Mouse (Mus musculus) gastrocnemius, postnatal 10 days (tissue): Measurements from ENCODE around the gene Prkaca. TPM values are rescaled to one million over a fixed set of nuclear protein-coding genes. Genes with fewer than 3 reads are reported as not detected.

ENCODE experiments used
- DNase-seq: peaks from one replicate; pipeline ENCODE4 v3.0.0; 2021; ENCODE audit warnings: mixed read lengths
- long read RNA-seq, 2 experiments: library from polyadenylated mRNA; stranded (forward); transcript quantifications; one replicate each; pipeline ENCODE4 v2.0.0; 2021
- total RNA-seq, 2 experiments: library from RNA; stranded (reverse); gene quantifications; 2 replicates each; pipeline ENCODE4 v1.2.3; 2021

Prkaca gene
- 100 to 1,000 TPM; 490 to 518 TPM for total RNA-seq
- long read RNA-seq, experiment 1, transcript Prkaca-201 (10 exons, 2,276 nt) = major isoform, 1,362 of 1,432 reads
- long read RNA-seq, experiment 1, partial matches to known transcripts = 35 of 1,432 reads
- long read RNA-seq, experiment 1, other reads (novel, unspliced or antisense) = 35 of 1,432 reads
- long read RNA-seq, experiment 2, transcript Prkaca-201 (10 exons, 2,276 nt) = major isoform, 1,448 of 1,520 reads
- long read RNA-seq, experiment 2, partial matches to known transcripts = 41 of 1,520 reads
- long read RNA-seq, experiment 2, other reads (novel, unspliced or antisense) = 31 of 1,520 reads

DNA sequence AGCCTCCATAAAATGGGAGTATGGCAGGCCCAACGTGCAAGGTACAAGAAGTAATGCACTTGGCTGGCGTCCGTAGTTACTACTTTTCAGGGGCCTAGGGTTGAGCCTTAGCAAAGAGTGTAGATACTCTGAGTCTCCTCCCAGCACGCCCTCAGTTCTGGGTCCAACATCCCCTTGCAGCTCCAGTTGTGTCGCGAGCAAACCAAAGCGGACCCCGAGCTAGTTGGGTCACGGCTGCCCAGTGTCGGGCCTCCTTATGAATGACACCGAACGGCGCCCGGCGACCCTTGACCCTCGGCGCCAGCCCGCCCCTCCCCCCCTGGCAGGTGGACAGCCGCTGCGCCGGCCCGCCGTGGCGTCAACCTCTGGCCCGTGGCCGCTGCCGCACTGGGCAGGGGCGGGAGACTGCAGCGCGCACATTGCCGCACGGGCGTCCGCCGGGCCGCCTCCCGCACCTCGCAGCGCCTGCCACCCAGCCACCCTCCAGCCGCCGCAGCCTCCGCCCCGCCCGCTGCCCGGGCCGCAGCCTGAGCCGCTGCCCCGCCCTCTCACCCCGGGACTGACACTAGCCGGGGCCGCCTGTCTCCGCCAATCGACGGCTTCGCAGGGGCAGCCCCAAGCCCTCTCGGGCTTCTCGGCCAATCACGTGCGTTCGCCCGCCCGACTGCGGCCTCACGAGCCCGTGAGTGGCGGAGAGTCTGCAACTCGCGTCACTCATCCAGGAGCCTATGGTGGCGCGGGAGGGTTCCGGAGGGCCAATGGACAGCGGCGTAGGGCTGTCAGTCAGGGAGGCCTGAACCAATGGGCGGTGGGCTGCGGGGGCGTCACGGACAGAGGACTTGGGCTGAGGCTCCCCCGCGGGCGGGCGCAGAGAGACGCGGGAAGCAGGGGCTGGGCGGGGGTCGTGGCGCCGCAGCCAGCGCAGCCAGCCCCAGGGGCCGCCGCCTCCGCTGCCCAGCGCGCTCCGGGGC, at the start of gene Prkaca:
Prkaca (plus strand) TSS at position 844 of the 971 bp plus-strand sequence.
- peak; percentile 94 for DNase-seq

DNA sequence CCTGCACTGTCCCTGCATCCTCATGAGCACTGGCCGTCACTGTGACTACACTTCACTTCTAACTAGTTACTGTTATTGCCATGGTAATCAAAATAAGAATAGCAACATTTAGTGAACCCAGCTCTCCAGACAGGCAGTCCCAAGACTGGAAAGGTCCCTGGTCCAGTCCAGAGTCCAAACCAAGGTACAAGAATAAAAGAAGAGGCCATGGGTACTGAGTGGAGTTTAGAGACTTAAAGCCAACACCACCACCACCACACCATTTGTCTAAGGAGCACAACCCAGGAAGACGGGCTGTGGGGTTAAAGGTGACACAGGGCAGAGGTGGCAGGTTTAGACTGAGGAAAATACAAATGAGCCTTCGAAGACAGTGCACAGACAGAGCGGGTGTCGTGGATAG, 48.2 kb upstream of the Prkaca start:
- no peak for DNase-seq

DNA sequence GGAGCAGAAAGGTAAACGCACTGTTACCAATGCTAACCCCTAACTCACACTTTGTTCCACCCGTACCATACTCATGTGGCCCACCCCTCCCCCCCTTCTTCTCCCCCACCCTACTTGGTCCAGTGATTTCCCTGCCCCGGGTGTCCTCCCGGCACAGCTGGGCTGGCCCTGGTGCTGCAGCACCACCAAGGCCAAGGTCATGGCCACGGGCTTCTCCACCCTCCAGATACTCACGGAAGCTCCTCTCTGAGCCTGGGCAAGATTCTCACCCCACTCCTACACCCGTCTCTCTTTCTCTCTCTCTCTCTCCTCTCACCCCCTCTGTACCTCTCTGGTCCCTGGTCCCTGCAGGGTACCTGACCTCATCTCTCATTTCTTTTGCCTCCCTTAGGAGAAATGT, 46.5 kb upstream of the Prkaca start:
- no peak for DNase-seq

DNA sequence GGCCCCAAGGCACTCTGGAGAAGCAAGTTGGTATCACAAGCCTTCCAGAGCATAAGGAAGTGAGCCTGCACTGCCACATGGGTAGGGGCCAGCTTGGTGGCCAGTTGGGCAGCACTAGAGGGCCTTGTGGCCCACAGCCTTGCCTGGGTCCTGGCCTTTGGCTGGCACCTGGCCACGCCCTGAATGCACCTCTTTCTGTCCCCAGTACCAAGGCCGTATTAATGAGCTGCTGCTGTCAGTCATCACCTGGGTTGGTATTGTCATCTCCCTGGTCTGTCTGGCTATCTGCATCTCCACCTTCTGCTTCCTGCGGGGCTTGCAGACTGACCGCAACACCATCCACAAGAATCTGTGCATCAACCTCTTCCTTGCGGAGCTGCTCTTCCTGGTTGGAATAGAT, 38.6 kb upstream of the Prkaca start:
- no peak for DNase-seq

DNA sequence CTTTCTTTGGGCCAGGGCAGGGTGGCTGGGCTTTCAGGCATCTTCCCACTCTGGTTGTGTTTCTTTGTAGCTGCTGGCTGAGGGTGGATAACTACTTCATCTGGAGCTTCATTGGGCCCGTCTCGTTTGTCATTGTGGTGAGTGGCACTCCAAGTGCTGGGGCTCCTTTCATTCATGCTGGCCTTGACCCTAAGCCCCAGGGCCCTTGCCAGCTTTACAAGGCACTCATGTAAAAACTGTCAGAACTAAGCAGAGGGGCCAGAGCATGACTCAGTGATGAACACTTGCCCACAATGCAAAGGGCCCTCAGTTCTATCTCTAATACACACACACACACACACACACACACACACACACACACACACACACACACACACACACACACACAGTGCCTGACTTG, 37.8 kb upstream of the Prkaca start:
- no peak for DNase-seq

DNA sequence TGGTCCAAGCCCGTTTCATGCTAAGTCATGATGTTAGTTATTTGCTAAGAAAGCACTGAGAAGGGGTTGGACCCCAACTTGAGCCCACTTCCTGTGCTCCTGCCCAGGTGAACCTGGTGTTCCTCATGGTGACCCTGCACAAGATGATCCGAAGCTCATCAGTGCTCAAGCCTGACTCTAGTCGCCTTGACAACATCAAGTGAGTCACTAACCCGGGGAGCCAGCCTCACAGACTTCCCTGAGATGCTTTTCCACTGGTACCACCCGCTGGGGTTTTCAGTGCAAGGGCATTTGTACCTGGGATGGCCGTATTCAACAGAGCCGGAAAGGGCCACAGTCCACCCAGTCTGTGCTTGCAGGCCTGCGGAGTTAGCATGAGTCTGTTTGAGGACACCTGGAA, 37.4 kb upstream of the Prkaca start:
- no peak for DNase-seq

DNA sequence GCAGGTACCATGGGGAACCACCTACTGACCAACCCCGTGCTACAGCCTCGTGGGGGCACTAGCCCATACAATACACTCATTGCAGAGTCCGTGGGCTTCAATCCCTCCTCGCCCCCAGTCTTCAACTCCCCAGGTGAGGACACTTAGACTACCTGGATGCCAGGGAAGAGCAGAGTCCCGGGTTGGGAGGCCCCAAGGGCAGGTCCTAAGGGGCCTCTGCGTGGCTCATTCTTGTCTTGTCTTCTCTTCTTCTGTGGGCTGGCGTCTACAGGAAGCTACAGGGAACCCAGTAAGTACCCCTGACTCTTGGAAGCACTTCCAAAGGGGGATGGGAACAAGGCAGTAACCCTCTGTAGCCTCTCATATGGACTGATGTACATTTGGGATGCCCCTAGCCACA, 35.1 kb upstream of the Prkaca start:
- DNase-seq = no peak

DNA sequence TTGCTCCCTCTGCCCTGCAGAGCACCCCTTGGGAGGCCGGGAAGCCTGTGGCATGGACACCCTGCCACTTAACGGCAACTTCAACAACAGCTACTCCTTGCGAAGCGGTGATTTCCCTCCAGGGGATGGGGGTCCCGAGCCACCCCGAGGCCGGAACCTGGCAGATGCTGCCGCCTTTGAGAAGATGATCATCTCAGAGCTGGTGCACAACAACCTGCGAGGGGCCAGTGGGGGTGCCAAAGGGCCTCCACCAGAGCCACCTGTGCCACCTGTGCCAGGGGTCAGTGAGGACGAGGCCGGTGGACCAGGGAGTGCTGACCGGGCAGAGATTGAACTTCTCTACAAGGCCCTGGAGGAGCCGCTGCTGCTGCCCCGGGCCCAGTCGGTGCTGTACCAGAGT, 34.5 kb upstream of the Prkaca start:
- DNase-seq = no peak

DNA sequence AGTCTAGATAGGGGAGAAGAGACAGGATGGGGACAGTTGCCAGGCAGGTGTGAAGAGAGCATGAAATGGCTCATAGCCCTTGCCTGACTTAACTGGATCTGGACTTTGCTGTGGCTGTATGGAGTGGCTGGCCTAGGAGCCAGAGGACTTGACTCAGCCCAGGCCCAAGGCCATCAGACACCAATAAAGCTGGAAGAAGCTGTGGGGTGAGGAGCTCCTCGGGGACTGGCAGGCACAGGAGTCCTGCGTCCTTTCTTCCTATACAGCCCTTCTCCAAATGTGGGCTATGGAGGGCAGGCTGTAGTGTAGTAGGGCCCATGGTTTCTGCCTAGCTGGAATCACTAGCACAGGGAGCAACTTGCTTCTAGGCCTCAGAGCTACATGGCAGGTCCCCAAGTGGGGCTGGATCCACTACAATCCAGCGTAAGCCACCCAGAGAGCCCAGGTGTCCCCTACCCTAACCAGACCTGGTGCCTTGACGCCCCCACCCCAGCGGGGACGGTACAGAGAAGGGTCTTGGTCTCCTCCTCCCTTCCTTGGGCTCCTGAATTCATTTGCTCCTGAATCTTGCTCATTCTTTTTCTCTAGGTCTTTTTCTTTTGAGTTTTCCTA, 31.6 kb upstream of the Prkaca start:
- DNase-seq = no peak

DNA sequence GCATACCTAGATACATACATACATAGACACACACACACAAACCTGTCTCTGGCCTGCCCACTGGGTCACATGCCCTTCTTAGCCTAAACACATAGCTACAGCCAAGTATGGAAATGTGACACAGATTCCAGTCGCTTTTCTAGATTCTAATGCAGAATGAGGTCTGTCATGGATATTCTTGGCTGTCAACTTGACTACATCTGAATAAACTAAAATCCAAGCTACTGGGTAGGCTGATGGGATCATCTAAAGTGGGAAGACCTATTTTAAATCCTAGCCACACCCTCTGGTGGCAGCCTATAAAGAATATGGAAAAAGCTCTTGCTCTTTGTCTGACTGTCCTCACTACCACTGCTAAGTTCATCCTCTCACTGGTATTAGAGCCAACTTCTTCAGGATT, 30.3 kb upstream of the Prkaca start:
- no peak for DNase-seq

DNA sequence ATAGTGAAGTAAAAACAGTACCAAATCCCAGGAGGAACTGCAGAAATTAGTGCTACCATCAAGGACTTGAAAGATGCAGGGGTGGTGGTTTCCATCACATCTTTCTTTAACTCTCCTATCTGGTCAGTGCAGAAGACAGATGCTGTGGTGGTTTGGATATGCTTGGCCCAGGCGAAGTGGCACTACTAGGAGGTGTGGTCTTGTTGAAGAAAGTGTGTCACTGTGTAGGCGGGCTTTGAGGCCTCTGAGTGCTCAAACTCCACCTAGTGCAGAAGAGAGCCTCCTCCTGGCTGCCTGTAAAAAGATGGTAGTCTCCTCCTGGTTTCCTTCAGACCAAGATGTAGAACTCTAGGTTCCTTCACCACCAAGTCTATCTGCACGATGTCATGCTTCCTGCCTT, 27.3 kb upstream of the Prkaca start:
- DNase-seq = no peak

DNA sequence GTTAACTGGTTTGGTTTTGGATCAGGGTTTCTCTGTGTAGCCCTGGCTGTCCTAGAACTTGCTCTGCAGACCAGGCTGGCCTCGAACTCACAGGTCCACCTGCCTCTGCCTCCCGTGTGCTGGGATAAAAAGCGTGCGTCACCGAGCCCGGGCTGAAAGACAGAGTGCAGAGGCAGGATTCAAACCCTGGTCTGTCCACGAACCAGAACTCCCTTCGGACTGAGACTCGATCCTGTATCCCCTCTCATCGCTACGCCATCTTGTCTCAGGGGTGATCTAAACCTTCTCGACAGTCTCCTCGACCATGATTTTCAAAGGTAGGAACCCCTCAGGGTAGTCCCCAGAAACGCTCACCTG, 18.1 kb upstream of the Prkaca start:
- no peak for DNase-seq

DNA sequence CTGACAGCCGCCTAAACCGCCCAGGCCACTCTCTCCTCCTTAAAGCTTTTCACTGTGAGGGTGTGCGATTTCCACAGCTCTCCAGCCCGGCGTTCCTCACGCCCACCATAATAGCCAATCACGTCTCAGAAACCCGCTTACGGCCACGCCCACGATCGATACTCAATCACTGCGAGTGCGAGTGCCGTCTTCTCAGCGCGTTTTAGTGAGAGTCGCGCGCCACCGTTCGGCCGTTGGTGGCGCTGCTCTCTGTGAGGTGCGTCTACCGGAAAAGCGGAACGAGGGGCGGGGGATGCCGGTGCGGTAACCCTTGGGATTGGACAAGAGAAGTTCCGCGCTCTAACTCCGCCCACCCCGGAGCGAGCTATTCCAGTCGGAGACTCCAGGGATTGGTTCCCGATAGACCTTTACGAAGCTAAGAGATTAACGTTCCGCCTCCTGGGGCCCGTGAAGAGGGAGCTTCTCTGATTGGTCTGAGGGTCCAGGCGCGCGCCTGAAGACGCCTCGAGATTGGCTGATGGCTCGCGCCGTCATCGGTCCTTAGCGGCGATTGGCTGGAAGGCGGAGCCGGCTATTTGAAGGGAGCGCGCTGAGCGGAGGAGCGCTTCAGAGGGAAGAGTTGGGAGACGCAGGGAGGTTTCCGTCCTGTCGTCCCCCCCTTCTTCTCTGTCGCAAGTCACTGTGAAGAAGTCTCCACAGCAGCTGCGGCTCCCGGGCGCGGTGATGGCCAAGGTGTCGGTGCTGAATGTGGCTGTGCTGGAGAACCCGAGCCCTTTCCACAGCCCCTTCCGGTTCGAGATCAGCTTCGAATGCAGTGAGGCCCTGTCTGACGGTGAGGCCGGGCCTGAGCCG, 17.5 kb upstream of the Prkaca start, which contains the start of the genes Gm10644 and Asf1b:
Gm10644 (minus strand) TSS at position 100 of the 852 bp plus-strand sequence.
Asf1b (plus strand) TSS at position 402 of the 852 bp plus-strand sequence.
- peak; percentile 93 for DNase-seq

DNA sequence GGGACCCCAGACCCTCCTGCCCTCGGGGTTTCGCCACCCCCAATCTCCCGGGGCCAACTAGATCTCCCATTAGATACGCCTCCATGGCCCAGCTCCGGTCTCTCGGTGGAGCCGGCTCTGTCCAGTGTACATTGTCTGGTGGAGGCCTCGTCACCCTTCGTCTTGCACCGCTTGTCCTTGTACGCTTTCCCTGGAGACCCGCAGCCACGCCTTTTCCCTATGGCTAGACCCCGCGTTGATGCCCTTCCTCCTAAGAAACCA, 16.9 kb upstream of the Prkaca start:
- no peak for DNase-seq

DNA sequence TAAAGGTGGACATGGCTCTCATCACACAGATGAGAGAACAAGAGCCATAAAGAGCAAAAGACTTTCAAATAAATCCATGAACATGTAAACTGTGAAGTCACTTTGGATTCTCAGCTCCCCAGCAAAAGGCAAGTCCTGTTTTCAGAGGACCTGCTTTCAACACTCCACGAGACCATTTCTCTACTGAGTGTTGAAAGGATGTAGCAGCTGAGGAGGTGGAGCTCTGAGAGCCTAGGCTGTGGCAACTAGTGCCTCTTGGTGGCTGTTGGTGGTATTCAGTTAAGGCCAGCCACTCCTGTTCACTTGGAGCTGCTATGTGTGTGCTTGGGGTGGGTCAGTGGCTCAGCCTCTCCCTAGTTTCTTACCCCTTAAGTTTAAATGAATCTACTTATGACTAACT, 16.0 kb upstream of the Prkaca start:
- no peak for DNase-seq

DNA sequence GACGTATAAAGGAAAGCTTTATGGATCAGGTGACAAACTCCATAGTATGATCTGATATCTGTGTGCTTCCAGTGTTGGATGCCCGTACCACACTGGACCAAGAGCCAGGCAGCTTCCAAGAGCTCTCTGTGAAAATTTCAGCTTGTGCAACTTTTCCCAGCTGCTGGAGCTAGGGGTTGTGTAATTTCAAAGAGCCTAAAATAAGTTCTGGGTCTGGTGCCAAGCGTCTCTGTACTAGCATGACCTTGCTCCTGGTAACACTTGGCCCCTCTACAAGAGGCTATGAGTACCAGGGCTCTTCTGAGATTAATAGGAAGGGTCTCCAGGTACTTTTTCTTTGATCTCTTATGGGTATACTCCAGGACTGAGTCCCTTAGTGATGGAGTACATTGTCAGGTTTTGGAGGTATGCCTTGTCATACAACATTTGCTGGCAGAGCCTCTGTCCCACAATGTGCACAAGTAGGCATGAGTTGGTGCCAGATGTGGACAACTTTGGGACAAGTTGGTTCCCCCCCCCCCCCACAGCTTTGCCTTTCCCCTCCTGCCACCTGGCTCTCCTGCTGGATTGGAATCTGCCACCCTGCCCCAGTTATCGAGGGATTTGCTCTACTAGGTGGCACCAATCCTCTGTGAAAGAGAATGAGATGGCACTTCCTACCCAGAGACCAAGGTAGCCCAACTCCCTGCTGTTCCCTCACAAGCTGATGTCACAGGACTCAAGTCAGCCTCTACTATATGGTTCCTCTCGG, 8.6 kb upstream of the Prkaca start:
- DNase-seq = peak; percentile 38

DNA sequence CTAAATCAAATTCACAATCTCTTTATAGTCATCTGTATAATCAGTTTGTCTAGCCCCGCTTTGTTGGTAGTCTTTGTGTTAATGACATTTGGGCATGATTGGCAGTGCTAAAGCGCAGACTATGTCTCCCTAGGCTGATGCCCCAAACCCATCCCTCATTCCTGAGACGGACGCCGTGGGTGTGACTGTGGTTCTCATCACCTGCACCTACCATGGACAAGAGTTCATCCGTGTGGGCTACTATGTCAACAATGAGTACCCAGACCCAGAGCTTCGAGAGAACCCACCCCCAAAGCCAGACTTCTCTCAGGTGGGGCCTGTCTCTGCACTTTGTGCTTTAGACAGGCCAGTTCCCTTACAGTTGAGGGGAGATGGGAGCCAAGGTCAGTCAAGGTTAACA, 5.1 kb upstream of the Prkaca start:
- no peak for DNase-seq

DNA sequence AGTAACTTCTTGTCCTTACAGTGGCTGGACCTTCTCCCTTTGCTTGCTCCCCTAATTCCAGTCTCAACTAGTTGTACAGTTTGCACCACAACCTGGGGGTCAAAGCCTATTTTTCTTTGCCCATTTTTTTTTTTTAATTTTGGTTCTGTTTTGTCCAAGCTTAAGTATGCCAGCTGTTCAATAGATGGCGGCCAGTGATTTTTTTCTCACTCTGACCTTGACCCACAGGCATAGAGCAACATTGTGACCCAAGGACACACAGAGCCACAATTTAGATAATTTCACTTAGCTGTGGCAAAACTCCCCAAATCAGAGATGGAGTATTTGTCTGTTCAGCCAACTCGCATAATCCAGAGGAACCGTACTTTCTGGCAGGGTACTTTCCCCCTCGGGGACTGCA, 1.7 kb upstream of the Prkaca start:
- DNase-seq = no peak

DNA sequence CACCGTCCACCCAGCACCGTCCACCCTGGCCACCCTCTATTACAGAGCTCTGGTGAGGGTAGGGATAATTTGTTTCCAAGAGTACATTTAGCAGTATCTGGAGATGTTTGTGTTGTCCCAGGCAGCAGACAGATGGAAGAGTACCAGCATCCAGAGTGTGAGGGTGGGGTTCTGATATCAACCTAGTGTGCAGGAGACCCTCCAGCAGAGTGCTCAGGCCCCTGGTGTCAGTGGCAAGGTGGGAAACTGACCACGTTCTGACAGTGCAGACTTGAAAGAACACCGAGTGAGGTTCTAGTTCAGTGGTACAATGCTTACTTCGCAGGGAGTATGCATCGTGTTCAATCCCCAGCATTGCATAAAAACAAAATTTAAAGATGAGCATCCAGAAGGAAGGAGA, 1.1 kb upstream of the Prkaca start:
- no peak for DNase-seq

DNA sequence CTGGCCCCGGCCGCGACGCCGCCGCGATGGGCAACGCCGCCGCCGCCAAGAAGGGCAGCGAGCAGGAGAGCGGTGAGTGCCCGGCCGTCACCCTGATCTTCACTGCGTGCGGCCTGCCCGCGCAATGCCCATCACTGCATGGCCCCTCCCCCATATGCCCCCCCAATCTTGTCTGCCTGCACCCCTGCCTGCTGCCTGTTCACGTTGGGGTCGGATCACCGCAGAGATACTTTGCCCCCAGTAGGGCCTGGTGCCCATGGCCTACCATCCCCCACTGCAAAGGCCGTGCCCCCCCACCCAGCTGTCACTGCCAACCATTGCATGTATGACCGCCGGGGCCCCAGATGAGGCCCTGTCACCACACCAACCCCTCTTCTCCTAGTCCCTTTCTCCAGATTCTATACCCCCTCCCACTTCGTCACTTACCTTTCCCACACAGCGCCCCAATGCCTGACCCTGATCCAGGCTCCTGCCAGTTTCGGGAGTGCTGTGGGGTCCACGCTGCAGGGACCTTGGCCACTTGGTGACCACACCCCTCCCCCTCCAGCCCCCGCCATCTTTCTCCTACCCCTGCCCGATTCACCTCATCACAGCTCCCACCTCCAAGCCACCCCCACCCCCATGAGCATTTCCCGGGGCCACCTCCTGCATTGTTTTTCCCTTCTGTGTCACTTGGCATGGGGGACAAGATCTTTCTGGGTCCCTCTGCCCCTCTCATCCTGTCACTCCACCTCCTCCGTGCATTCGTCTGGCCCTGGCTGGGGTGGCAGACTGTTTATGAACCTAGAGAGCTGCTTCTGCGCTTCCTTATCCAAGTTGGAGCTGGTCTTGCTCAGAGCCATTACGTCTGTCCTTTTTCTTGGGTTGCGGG, 603 bp downstream of the Prkaca start:
- peak; percentile 50 for DNase-seq

DNA sequence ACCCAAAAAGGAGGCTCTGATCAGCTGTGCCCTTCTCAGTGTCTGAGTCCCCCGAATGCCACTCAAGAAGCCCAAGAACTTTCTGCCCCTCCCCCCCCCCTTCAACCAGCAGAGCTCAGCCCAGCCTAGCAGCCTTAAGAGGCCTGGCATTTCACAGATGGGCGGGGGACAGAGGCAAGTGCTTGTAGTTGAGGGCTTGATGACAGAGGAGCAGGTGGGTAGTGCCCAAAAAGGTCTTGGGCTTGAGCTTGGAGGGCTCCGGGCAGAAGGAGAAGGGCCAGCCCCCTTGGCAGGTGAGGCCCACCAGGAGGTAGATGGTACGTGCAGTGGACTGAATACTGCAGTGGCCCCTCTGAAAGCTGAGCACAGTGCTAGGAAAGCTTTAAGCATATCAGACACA, 1.7 kb downstream of the Prkaca start:
- no peak for DNase-seq
